Mouse (Mus musculus): ENCODE results near the gene B4galnt1.

DNA sequence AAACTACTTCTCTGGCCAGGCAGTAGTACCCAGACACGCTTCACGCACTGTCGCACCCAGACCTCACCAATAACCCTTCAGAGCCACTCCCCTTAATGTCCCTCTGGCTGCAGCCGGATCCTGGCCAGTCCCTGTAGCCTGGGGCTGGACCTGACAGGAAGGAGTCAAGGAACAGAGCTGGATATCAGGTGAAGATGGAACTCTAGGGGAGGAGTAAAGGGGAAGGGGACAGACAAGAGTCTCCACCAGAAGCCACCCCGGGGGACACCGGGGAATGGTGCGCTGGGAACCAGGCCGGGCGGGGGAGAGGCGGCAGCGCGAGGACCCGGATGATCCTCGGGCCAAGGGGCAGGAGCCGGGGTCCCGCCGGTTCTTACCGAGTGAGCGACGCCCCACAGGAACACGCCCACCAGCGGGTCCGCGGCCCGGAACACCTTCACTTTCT lies 46.0 kb downstream of the B4galnt1 start:
- TF ChIP-seq EP300 (optimal IDR thresholded peaks at IDR 0.05) (no peak), CTCF (IDR thresholded peaks at IDR 0.05; ENCODE audit: low read depth) (peak; percentile 3; the same call in 1 of the 2 replicates)

Measured in stomach, postnatal 0 days (tissue).